Mouse (Mus musculus): ENCODE results near the gene Tmtc4. TPM values are rescaled to one million over a fixed set of nuclear protein-coding genes. Genes with fewer than 3 reads are reported as not detected.

Tmtc4 gene
- polyA plus RNA-seq, 1 experiment from 2014 or later: 17.4 TPM

DNA sequence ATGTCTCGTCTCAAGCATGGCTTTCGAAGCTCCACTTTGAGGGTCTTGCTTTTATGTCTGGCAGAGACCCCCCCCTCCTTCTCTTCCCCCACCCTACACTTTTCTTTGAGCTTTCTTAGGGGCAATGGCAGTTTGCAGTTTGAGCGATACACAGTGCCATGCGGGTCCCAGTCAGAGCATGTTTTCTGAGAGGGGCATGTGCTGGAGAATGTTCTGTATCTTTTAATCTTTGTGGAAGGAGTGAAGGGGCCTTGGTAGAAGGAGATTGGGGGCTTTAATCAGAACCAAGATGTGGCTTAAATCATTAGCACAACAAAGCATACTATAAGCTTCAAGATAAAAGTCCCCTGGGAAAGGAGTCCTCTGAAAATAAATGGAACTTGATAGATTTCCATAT, 100.4 kb downstream of the Tmtc4 start:
- H3K9me3 ChIP-seq (ENCODE audit: control insufficient read depth, low read length): no peaks in the 10 kb centered on the region
- no peak overlapping the region for H3K9ac ChIP-seq (ENCODE audit: low read depth, low read length)
- H3K27ac ChIP-seq (ENCODE audit: low read length): no peak overlapping the region
- no peaks in the 10 kb centered on the region for H3K27me3 ChIP-seq (replicated peaks; ENCODE audit: control insufficient read depth, insufficient read depth, low read length)
- H3K36me3 ChIP-seq (ENCODE audit: control insufficient read depth, insufficient read depth, low read length): no peaks in the 10 kb centered on the region
- H3K4me3 ChIP-seq (ENCODE audit: low read length): no peak overlapping the region
- H3K4me2 ChIP-seq (ENCODE audit: low read depth, low read length): no peak overlapping the region
- no peak for ATAC-seq
- WGBS: 76% methylated on average over 4 of the region's 4 CpGs
- H3K4me1 ChIP-seq (ENCODE audit: control insufficient read depth, insufficient read depth, low read length): 0 out of 2 replicates have a peak, but pooled peaks cover 3% of the 10 kb centered on the region

DNA sequence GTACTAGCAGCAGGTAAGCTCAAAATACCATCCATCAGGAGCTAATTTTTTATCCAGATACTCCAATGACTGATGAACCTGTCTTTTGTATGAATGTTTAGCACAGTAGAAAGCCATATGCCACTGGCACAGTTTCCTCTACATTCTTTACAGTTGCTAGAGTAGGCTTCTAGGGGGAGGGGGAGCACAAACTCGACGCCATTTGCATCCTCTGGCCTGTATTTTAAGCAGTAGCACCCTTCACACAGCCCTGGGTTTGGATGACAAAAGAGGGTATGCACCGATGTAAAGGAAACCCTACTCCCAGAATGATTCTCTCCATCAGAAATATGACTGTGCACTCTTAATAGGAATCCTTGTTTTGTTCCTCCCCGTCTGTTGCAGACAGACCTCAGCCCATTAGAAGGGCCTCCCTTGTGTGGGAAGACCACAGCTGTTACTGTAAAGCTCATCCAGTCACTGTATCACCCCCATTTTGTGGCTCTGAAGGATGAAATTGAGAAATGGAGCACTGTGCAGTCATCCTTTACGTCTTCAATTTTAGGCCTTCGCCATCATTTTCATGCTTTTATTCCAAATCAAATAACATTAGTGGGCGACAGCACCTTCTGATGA, 100.9 kb downstream of the Tmtc4 start:
- WGBS: 79% methylated on average over 7 of the region's 7 CpGs

DNA sequence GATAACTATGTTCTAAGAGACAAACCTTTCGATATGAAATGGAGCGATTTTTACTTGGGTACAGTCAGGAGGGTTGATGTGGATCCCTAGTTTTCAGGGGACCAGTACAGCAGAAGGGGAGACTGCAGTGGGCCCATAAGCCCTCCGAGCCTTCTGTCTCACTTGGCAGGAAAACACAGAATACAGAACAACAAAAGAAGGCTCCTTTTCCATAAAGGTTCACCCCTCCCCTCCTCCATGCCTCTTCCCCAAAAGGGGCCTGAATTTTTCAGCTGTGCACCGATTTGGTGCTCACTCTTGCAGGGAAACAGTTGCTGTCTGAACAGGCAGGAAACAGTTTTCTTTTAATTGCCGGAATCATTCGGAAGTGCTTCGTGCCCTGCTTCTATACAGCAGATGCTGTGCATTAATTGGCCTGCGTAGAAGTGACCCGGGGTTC, 101.6 kb downstream of the Tmtc4 start:
- no peaks in the 10 kb centered on the region for H3K9me3 ChIP-seq (ENCODE audit: control insufficient read depth, low read length)
- no peak overlapping the region for H3K9ac ChIP-seq (ENCODE audit: low read depth, low read length)
- no peak for ATAC-seq
- H3K36me3 ChIP-seq (ENCODE audit: control insufficient read depth, insufficient read depth, low read length): no peaks in the 10 kb centered on the region
- H3K4me2 ChIP-seq (ENCODE audit: low read depth, low read length): no peak overlapping the region
- 0 out of 2 replicates have a peak, but pooled peaks cover 3% of the 10 kb centered on the region for H3K4me1 ChIP-seq (ENCODE audit: control insufficient read depth, insufficient read depth, low read length)
- WGBS: 72% methylated on average over 9 of the region's 9 CpGs
- no peaks in the 10 kb centered on the region for H3K27me3 ChIP-seq (replicated peaks; ENCODE audit: control insufficient read depth, insufficient read depth, low read length)
- H3K27ac ChIP-seq (ENCODE audit: low read length): no peak overlapping the region
- H3K4me3 ChIP-seq (ENCODE audit: low read length): no peak overlapping the region

More for the DNA sequence above, 100.9 kb downstream of the Tmtc4 start:
- Histone ChIP-seq H3K9ac (ENCODE audit: low read depth, low read length) (no peak overlapping the region), H3K4me1 (ENCODE audit: control insufficient read depth, insufficient read depth, low read length) (0 out of 2 replicates have a peak, but pooled peaks cover 3% of the 10 kb centered on the region), H3K4me3 (ENCODE audit: low read length) (no peak overlapping the region), H3K36me3 (ENCODE audit: control insufficient read depth, insufficient read depth, low read length) (no peaks in the 10 kb centered on the region), H3K4me2 (ENCODE audit: low read depth, low read length) (no peak overlapping the region), H3K27ac (ENCODE audit: low read length) (no peak overlapping the region), H3K9me3 (ENCODE audit: control insufficient read depth, low read length) (no peaks in the 10 kb centered on the region), H3K27me3 (replicated peaks; ENCODE audit: control insufficient read depth, insufficient read depth, low read length) (no peaks in the 10 kb centered on the region)
- ATAC-seq: no peak

DNA sequence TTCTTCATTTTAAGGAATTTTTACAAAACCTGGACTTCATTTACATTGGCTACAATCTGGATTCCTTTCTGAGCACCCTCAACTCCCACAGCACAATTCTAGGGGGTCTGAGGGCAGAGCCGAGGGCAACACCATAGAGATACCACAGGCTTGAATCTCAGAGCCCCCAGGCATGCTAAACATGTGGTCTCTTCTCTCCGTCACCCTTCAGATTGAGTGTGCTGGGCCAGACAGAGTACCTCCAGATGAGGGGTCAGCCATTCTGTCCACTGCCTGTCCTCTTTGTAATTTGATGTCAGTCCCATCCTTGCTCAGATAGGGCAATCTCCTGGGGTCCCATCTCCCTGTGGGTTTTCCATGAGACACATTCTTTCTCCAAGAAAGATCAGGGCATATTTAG, 102.1 kb downstream of the Tmtc4 start:
- H3K9ac ChIP-seq (ENCODE audit: low read depth, low read length): no peak overlapping the region
- 0 out of 2 replicates have a peak, but pooled peaks cover 3% of the 10 kb centered on the region for H3K4me1 ChIP-seq (ENCODE audit: control insufficient read depth, insufficient read depth, low read length)
- ATAC-seq: no peak
- no peak overlapping the region for H3K4me2 ChIP-seq (ENCODE audit: low read depth, low read length)
- H3K4me3 ChIP-seq (ENCODE audit: low read length): no peak overlapping the region
- H3K36me3 ChIP-seq (ENCODE audit: control insufficient read depth, insufficient read depth, low read length): no peaks in the 10 kb centered on the region
- WGBS: 64% methylated on average over 2 of the region's 2 CpGs
- no peaks in the 10 kb centered on the region for H3K27me3 ChIP-seq (replicated peaks; ENCODE audit: control insufficient read depth, insufficient read depth, low read length)
- no peak overlapping the region for H3K27ac ChIP-seq (ENCODE audit: low read length)
- H3K9me3 ChIP-seq (ENCODE audit: control insufficient read depth, low read length): no peaks in the 10 kb centered on the region

DNA sequence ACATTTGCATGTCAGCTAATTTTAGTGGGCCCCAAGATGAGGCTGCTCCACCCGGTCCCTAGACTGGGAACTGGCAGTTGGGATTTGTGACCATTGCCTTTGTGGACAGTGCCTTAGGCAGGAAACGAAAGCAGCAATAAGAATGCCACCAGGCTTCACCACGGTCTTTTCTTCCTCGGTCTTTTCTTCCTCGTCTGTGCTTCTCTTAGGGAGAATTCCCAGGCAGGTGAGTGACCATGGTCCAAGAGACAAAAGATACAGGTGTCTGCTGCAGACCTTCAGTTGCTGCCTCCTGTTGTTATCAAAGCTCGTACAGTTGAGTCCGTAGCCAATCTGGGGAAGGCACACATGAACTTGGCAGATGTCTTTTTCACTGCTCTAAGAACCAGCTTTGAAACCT, 103.5 kb downstream of the Tmtc4 start:
- no peak overlapping the region for H3K4me3 ChIP-seq (ENCODE audit: low read length)
- no peak overlapping the region for H3K9ac ChIP-seq (ENCODE audit: low read depth, low read length)
- peak overlapping the region; percentile 2; the same call in 1 of the 2 replicates for H3K4me2 ChIP-seq (ENCODE audit: low read depth, low read length)
- no peaks in the 10 kb centered on the region for H3K36me3 ChIP-seq (ENCODE audit: control insufficient read depth, insufficient read depth, low read length)
- no peak overlapping the region for H3K27ac ChIP-seq (ENCODE audit: low read length)
- H3K4me1 ChIP-seq (ENCODE audit: control insufficient read depth, insufficient read depth, low read length): 0 out of 2 replicates have a peak, but pooled peaks cover 3% of the 10 kb centered on the region
- 69% methylated on average over 7 of the region's 7 CpGs for WGBS
- ATAC-seq: peak; percentile 45; the same call in 1 of the 2 replicates
- H3K9me3 ChIP-seq (ENCODE audit: control insufficient read depth, low read length): no peaks in the 10 kb centered on the region
- no peaks in the 10 kb centered on the region for H3K27me3 ChIP-seq (replicated peaks; ENCODE audit: control insufficient read depth, insufficient read depth, low read length)

DNA sequence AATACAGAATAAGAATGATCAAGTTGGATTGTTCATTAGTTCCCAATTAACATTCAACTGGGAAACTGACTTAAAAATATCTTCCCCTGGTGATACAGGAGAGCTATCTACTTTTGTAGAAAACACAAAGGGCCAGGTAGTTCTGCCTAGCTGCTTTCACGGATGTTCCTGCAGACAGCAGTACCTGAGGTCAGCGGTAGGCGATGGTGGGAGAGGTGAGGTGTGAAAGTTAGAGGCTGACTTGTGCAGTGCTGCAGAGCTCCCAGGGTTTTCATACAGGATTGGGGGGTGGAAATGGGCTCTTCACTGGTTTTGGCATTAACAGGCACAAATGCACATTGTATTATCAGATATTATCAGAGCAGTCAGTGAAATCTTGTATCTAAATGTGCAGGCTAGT, 106.0 kb downstream of the Tmtc4 start:
- no peak overlapping the region for H3K27ac ChIP-seq (ENCODE audit: low read length)
- no peak overlapping the region for H3K4me3 ChIP-seq (ENCODE audit: low read length)
- no peaks in the 10 kb centered on the region for H3K9me3 ChIP-seq (ENCODE audit: control insufficient read depth, low read length)
- 86% methylated on average over 3 of the region's 3 CpGs for WGBS
- no peaks in the 10 kb centered on the region for H3K27me3 ChIP-seq (replicated peaks; ENCODE audit: control insufficient read depth, insufficient read depth, low read length)
- 0 out of 2 replicates have a peak, but pooled peaks cover 3% of the 10 kb centered on the region for H3K4me1 ChIP-seq (ENCODE audit: control insufficient read depth, insufficient read depth, low read length)
- no peak for ATAC-seq
- H3K9ac ChIP-seq (ENCODE audit: low read depth, low read length): no peak overlapping the region
- H3K36me3 ChIP-seq (ENCODE audit: control insufficient read depth, insufficient read depth, low read length): no peaks in the 10 kb centered on the region
- H3K4me2 ChIP-seq (ENCODE audit: low read depth, low read length): no peak overlapping the region

DNA sequence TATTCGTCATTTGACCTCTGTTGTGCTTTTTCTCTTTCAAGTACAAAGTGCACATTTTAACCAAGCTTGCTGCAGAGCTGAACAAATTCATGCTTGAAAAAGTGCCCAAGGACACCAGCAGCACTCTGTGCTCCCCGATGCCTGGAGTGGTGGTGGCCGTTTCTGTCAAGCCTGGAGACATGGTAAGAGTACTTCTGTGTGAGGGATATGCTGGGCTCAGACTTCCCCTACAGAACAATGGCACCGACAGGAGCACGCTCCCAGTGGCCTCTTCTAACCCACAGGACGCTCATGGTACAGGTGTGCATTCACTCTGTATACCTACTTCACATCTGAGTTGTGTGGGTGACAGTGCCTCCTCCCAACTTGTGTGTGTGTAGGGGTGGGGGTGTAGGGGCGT, 107.1 kb downstream of the Tmtc4 start:
- Histone ChIP-seq H3K4me3 (ENCODE audit: low read length) (no peak overlapping the region), H3K36me3 (ENCODE audit: control insufficient read depth, insufficient read depth, low read length) (no peaks in the 10 kb centered on the region), H3K9me3 (ENCODE audit: control insufficient read depth, low read length) (no peaks in the 10 kb centered on the region), H3K27me3 (replicated peaks; ENCODE audit: control insufficient read depth, insufficient read depth, low read length) (no peaks in the 10 kb centered on the region), H3K9ac (ENCODE audit: low read depth, low read length) (no peak overlapping the region), H3K27ac (ENCODE audit: low read length) (no peak overlapping the region), H3K4me1 (ENCODE audit: control insufficient read depth, insufficient read depth, low read length) (0 out of 2 replicates have a peak, but pooled peaks cover 3% of the 10 kb centered on the region), H3K4me2 (ENCODE audit: low read depth, low read length) (no peak overlapping the region)
- 78% methylated on average over 7 of the region's 7 CpGs for WGBS
- no peak for ATAC-seq

DNA sequence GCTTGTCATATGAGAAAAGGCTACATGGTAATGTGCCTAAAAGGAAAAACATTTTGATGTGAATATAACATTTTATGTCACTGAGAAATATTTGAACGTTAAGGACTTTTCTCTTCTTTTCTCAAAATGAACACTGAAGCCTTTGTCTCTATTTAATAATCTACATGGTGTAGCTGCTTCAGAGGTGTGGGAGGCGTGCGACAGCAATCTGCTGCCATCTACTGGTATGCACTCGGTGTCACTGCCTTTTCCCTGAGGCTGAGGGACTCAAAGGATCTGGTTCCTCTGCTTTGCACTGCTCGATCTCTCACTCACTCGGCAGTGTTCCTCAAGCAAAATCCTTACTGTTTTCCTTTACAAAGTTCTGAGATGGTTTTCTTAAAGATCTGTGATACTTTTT, 107.7 kb downstream of the Tmtc4 start:
- peak; percentile 93 for ATAC-seq
- H3K4me3 ChIP-seq (ENCODE audit: low read length): no peak overlapping the region
- 2% methylated on average over 6 of the region's 6 CpGs for WGBS
- 0 out of 2 replicates have a peak, but pooled peaks cover 3% of the 10 kb centered on the region for H3K4me1 ChIP-seq (ENCODE audit: control insufficient read depth, insufficient read depth, low read length)
- H3K27me3 ChIP-seq (replicated peaks; ENCODE audit: control insufficient read depth, insufficient read depth, low read length): no peaks in the 10 kb centered on the region
- no peaks in the 10 kb centered on the region for H3K9me3 ChIP-seq (ENCODE audit: control insufficient read depth, low read length)
- no peak overlapping the region for H3K9ac ChIP-seq (ENCODE audit: low read depth, low read length)
- no peak overlapping the region for H3K4me2 ChIP-seq (ENCODE audit: low read depth, low read length)
- no peak overlapping the region for H3K27ac ChIP-seq (ENCODE audit: low read length)
- H3K36me3 ChIP-seq (ENCODE audit: control insufficient read depth, insufficient read depth, low read length): no peaks in the 10 kb centered on the region

DNA sequence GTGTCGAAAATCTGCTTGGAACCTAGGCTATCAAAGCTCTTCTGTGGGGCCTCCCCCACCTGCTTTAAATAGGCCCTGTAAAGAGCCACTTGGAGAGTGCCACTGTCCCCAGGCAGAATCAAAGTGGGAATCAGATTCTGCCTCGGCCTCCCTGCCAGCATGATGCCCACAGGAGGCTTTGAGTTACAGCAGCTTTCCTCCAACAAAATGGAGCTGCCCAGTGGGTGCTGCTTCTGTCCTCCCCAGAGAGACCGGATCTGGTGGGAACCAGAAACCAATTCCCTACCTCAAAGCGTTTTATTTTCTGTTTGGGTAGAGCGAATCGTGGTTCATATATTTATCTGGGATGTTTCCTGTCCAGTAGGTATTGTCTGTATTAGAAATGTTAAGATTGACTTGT, 108.2 kb downstream of the Tmtc4 start:
- Histone ChIP-seq H3K27ac (ENCODE audit: low read length) (no peak overlapping the region), H3K36me3 (ENCODE audit: control insufficient read depth, insufficient read depth, low read length) (no peaks in the 10 kb centered on the region), H3K9me3 (ENCODE audit: control insufficient read depth, low read length) (no peaks in the 10 kb centered on the region), H3K9ac (ENCODE audit: low read depth, low read length) (no peak overlapping the region), H3K27me3 (replicated peaks; ENCODE audit: control insufficient read depth, insufficient read depth, low read length) (no peaks in the 10 kb centered on the region), H3K4me2 (ENCODE audit: low read depth, low read length) (no peak overlapping the region), H3K4me1 (ENCODE audit: control insufficient read depth, insufficient read depth, low read length) (0 out of 2 replicates have a peak, but pooled peaks cover 3% of the 10 kb centered on the region), H3K4me3 (ENCODE audit: low read length) (no peak overlapping the region)
- 69% methylated on average over 6 of the region's 6 CpGs for WGBS
- no peak for ATAC-seq

DNA sequence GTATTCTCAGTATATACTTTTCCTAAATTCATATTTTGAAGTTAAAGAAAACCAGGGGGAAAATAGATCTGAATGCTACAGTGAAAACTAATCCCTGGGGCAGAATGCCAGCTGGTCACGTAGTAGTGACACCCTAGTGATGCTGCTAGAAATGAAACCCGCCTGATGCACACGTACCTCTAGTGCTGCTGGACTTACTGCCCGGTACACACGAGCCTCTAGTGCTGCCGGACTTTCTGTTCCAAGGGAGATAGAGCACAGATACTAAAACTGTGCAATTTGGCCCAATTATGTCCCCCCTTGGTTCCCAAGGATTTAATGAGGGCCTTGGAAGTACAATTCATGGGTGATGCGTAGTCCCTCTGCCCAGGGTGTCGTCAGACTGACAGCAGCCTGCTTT, 108.8 kb downstream of the Tmtc4 start:
- Histone ChIP-seq H3K4me2 (ENCODE audit: low read depth, low read length) (no peak overlapping the region), H3K27me3 (replicated peaks; ENCODE audit: control insufficient read depth, insufficient read depth, low read length) (no peaks in the 10 kb centered on the region), H3K9ac (ENCODE audit: low read depth, low read length) (no peak overlapping the region), H3K4me1 (ENCODE audit: control insufficient read depth, insufficient read depth, low read length) (0 out of 2 replicates have a peak, but pooled peaks cover under 1% of the 10 kb centered on the region), H3K36me3 (ENCODE audit: control insufficient read depth, insufficient read depth, low read length) (no peaks in the 10 kb centered on the region), H3K4me3 (ENCODE audit: low read length) (no peak overlapping the region), H3K9me3 (ENCODE audit: control insufficient read depth, low read length) (no peaks in the 10 kb centered on the region), H3K27ac (ENCODE audit: low read length) (no peak overlapping the region)
- no peak for ATAC-seq
- WGBS: 86% methylated on average over 8 of the region's 8 CpGs
